Mouse (Mus musculus): Measurements from ENCODE around the gene Mutyh. TPM values are rescaled to one million over a fixed set of nuclear protein-coding genes. Genes with fewer than 3 reads are reported as not detected.
A peak's percentile ranks its signal among the peaks of the same experiment; 100 is the strongest.

Gene Mutyh
- polyA plus RNA-seq (2011; ENCODE audit: insufficient read length, low read depth, missing spikeins), result 4.7 and 9.2 TPM in 2 replicates

- Histone ChIP-seq H3K27ac (ENCODE audit: insufficient read depth, low read length) (peak within 1 kb of the TSS; percentile 55), H3K4me1 (ENCODE audit: control insufficient read depth, insufficient read depth, low read length) (peaks cover 4% of the 10 kb centered on the region; the same call in 1 of the 2 replicates), H3K4me3 (ENCODE audit: insufficient read depth, low read length) (peak within 1 kb of the TSS; percentile 91)
- TF ChIP-seq POLR2A (IDR thresholded peaks at IDR 0.05; ENCODE audit: low read depth, low read length) (peak; percentile 90), CTCF (IDR thresholded peaks at IDR 0.05; ENCODE audit: borderline replicate concordance, insufficient read depth, low read length) (no peak)
These were observed at the start of gene Mutyh, which contains the start of gene Toe1 for GRCm38 (mm10) chr4:116807197-116808129. Gene Mutyh, plus strand, starts transcription at chr4:116807723. Gene Toe1, minus strand, starts transcription at chr4:116807640.

GRCm38 (mm10) chr4:116761914-116762313 lies 45.6 kb upstream of the Mutyh start:
- H3K27ac ChIP-seq (ENCODE audit: insufficient read depth, low read length), result no peak overlapping the region
- no peak overlapping the region for H3K4me3 ChIP-seq (ENCODE audit: insufficient read depth, low read length)
- TF ChIP-seq POLR2A (IDR thresholded peaks at IDR 0.05; ENCODE audit: low read depth, low read length) (no peak), CTCF (IDR thresholded peaks at IDR 0.05; ENCODE audit: borderline replicate concordance, insufficient read depth, low read length) (no peak)
- no peaks in the 10 kb centered on the region; the same call in 1 of the 2 replicates for H3K4me1 ChIP-seq (ENCODE audit: control insufficient read depth, insufficient read depth, low read length)

GRCm38 (mm10) chr4:116764001-116764400 lies 43.5 kb upstream of the Mutyh start:
- TF ChIP-seq POLR2A (IDR thresholded peaks at IDR 0.05; ENCODE audit: low read depth, low read length), result no peak
- TF ChIP-seq CTCF (IDR thresholded peaks at IDR 0.05; ENCODE audit: borderline replicate concordance, insufficient read depth, low read length), result no peak
- Histone ChIP-seq H3K4me3 (ENCODE audit: insufficient read depth, low read length) (no peak overlapping the region), H3K27ac (ENCODE audit: insufficient read depth, low read length) (no peak overlapping the region), H3K4me1 (ENCODE audit: control insufficient read depth, insufficient read depth, low read length) (no peaks in the 10 kb centered on the region; the same call in 1 of the 2 replicates)

- no peak for TF ChIP-seq POLR2A (IDR thresholded peaks at IDR 0.05; ENCODE audit: low read depth, low read length)
- TF ChIP-seq CTCF (IDR thresholded peaks at IDR 0.05; ENCODE audit: borderline replicate concordance, insufficient read depth, low read length), result no peak
- Histone ChIP-seq H3K4me3 (ENCODE audit: insufficient read depth, low read length) (no peak overlapping the region), H3K27ac (ENCODE audit: insufficient read depth, low read length) (no peak overlapping the region), H3K4me1 (ENCODE audit: control insufficient read depth, insufficient read depth, low read length) (peaks cover 4% of the 10 kb centered on the region)
These were observed 39.0 kb upstream of the Mutyh start for GRCm38 (mm10) chr4:116768510-116768909.

GRCm38 (mm10) chr4:116769060-116769459 lies 38.5 kb upstream of the Mutyh start:
- H3K4me1 ChIP-seq (ENCODE audit: control insufficient read depth, insufficient read depth, low read length), result peaks cover 4% of the 10 kb centered on the region
- H3K4me3 ChIP-seq (ENCODE audit: insufficient read depth, low read length), result no peak overlapping the region
- TF ChIP-seq POLR2A (IDR thresholded peaks at IDR 0.05; ENCODE audit: low read depth, low read length) (no peak), CTCF (IDR thresholded peaks at IDR 0.05; ENCODE audit: borderline replicate concordance, insufficient read depth, low read length) (no peak)
- no peak overlapping the region for H3K27ac ChIP-seq (ENCODE audit: insufficient read depth, low read length)

- Histone ChIP-seq H3K4me1 (ENCODE audit: control insufficient read depth, insufficient read depth, low read length) (no peaks in the 10 kb centered on the region), H3K27ac (ENCODE audit: insufficient read depth, low read length) (no peak overlapping the region), H3K4me3 (ENCODE audit: insufficient read depth, low read length) (no peak overlapping the region)
- no peak for TF ChIP-seq POLR2A (IDR thresholded peaks at IDR 0.05; ENCODE audit: low read depth, low read length)
- no peak for TF ChIP-seq CTCF (IDR thresholded peaks at IDR 0.05; ENCODE audit: borderline replicate concordance, insufficient read depth, low read length)
These were observed 31.1 kb upstream of the Mutyh start for GRCm38 (mm10) chr4:116776391-116776790.

GRCm38 (mm10) chr4:116777079-116777478 lies 30.4 kb upstream of the Mutyh start:
- no peak overlapping the region for H3K27ac ChIP-seq (ENCODE audit: insufficient read depth, low read length)
- H3K4me3 ChIP-seq (ENCODE audit: insufficient read depth, low read length), result no peak overlapping the region
- TF ChIP-seq CTCF (IDR thresholded peaks at IDR 0.05; ENCODE audit: borderline replicate concordance, insufficient read depth, low read length), result no peak
- no peak for TF ChIP-seq POLR2A (IDR thresholded peaks at IDR 0.05; ENCODE audit: low read depth, low read length)

GRCm38 (mm10) chr4:116780541-116780940 lies 27.0 kb upstream of the Mutyh start:
- no peak overlapping the region for H3K27ac ChIP-seq (ENCODE audit: insufficient read depth, low read length)
- no peaks in the 10 kb centered on the region for H3K4me1 ChIP-seq (ENCODE audit: control insufficient read depth, insufficient read depth, low read length)
- no peak overlapping the region for H3K4me3 ChIP-seq (ENCODE audit: insufficient read depth, low read length)
- TF ChIP-seq POLR2A (IDR thresholded peaks at IDR 0.05; ENCODE audit: low read depth, low read length), result no peak
- no peak for TF ChIP-seq CTCF (IDR thresholded peaks at IDR 0.05; ENCODE audit: borderline replicate concordance, insufficient read depth, low read length)

More at GRCm38 (mm10) chr4:116777079-116777478, 30.4 kb upstream of the Mutyh start:
- no peaks in the 10 kb centered on the region for H3K4me1 ChIP-seq (ENCODE audit: control insufficient read depth, insufficient read depth, low read length)

GRCm38 (mm10) chr4:116781366-116781765 lies 26.2 kb upstream of the Mutyh start:
- Histone ChIP-seq H3K4me1 (ENCODE audit: control insufficient read depth, insufficient read depth, low read length) (no peaks in the 10 kb centered on the region), H3K4me3 (ENCODE audit: insufficient read depth, low read length) (no peak overlapping the region), H3K27ac (ENCODE audit: insufficient read depth, low read length) (no peak overlapping the region)
- TF ChIP-seq CTCF (IDR thresholded peaks at IDR 0.05; ENCODE audit: borderline replicate concordance, insufficient read depth, low read length) (no peak), POLR2A (IDR thresholded peaks at IDR 0.05; ENCODE audit: low read depth, low read length) (no peak)

- Histone ChIP-seq H3K27ac (ENCODE audit: insufficient read depth, low read length) (no peak overlapping the region), H3K4me1 (ENCODE audit: control insufficient read depth, insufficient read depth, low read length) (no peaks in the 10 kb centered on the region), H3K4me3 (ENCODE audit: insufficient read depth, low read length) (no peak overlapping the region)
- TF ChIP-seq POLR2A (IDR thresholded peaks at IDR 0.05; ENCODE audit: low read depth, low read length), result no peak
These were observed 25.4 kb upstream of the Mutyh start for GRCm38 (mm10) chr4:116782171-116782570.
